Mouse (Mus musculus): ENCODE measurements around the gene Pan3. TPM values are rescaled to one million over a fixed set of nuclear protein-coding genes. Genes with fewer than 3 reads are reported as not detected.

The Pan3 gene
- polyA plus RNA-seq, 1 experiment from 2014 or later: 59.7 TPM

GRCm38 (mm10) chr5:147406135-147406534 is 23.8 kb upstream of the Pan3 start:
- Histone ChIP-seq H3K36me3 (replicated peaks) (no peaks in the 10 kb centered on the region), H3K27ac (replicated peaks) (no peak overlapping the region), H3K9me3 (no peaks in the 10 kb centered on the region), H3K4me3 (no peak overlapping the region), H3K4me1 (no peaks in the 10 kb centered on the region), H3K27me3 (replicated peaks; ENCODE audit: low read depth, poor library complexity, severe bottlenecking) (peaks cover 15% of the 10 kb centered on the region)
- no peak for DNase-seq (ENCODE audit: low spot score)
- WGBS: 80% methylated on average over 5 of the region's 5 CpGs

- Histone ChIP-seq H3K4me3 (peak overlapping the region; percentile 25; the same call in 1 of the 2 replicates), H3K9me3 (no peaks in the 10 kb centered on the region), H3K27me3 (replicated peaks; ENCODE audit: low read depth, poor library complexity, severe bottlenecking) (no peaks in the 10 kb centered on the region), H3K4me1 (no peaks in the 10 kb centered on the region), H3K27ac (replicated peaks) (no peak overlapping the region), H3K36me3 (replicated peaks) (no peaks in the 10 kb centered on the region)
- no peak for DNase-seq (ENCODE audit: low spot score)
- 60% methylated on average over 29 of the region's 29 CpGs for WGBS
Measured at GRCm38 (mm10) chr5:147408731-147409130, 21.2 kb upstream of the Pan3 start.

- 84% methylated on average over 6 of the region's 6 CpGs for WGBS
- Histone ChIP-seq H3K4me1 (no peaks in the 10 kb centered on the region), H3K36me3 (replicated peaks) (no peaks in the 10 kb centered on the region), H3K27me3 (replicated peaks; ENCODE audit: low read depth, poor library complexity, severe bottlenecking) (no peaks in the 10 kb centered on the region), H3K9me3 (no peaks in the 10 kb centered on the region), H3K27ac (replicated peaks) (no peak overlapping the region), H3K4me3 (no peak overlapping the region)
- DNase-seq (ENCODE audit: low spot score): no peak
Measured at GRCm38 (mm10) chr5:147410585-147410984, 19.4 kb upstream of the Pan3 start.

- H3K27ac ChIP-seq (replicated peaks): no peak overlapping the region
Measured at GRCm38 (mm10) chr5:147417986-147418385, 12.0 kb upstream of the Pan3 start.

GRCm38 (mm10) chr5:147418394-147419121 is 11.4 kb upstream of the Pan3 start:
- peaks cover 5% of the 10 kb centered on the region for H3K4me1 ChIP-seq
- no peaks in the 10 kb centered on the region for H3K27me3 ChIP-seq (replicated peaks; ENCODE audit: low read depth, poor library complexity, severe bottlenecking)
- peak; percentile 44 for DNase-seq (ENCODE audit: low spot score)
- no peaks in the 10 kb centered on the region for H3K9me3 ChIP-seq
- H3K27ac ChIP-seq (replicated peaks): no peak overlapping the region
- WGBS: 49% methylated on average over 10 of the region's 10 CpGs
- 0 out of 2 replicates have a peak overlapping the region, but pooled peaks have one; percentile 21 for H3K4me3 ChIP-seq
- H3K36me3 ChIP-seq (replicated peaks): no peaks in the 10 kb centered on the region

More at GRCm38 (mm10) chr5:147417986-147418385, 12.0 kb upstream of the Pan3 start:
- no peaks in the 10 kb centered on the region for H3K36me3 ChIP-seq (replicated peaks)
- no peak for DNase-seq (ENCODE audit: low spot score)
- no peak overlapping the region for H3K4me3 ChIP-seq
- H3K9me3 ChIP-seq: no peaks in the 10 kb centered on the region
- peaks cover 4% of the 10 kb centered on the region for H3K4me1 ChIP-seq
- 71% methylated on average over 1 of the region's 1 CpGs for WGBS
- no peaks in the 10 kb centered on the region for H3K27me3 ChIP-seq (replicated peaks; ENCODE audit: low read depth, poor library complexity, severe bottlenecking)

- Histone ChIP-seq H3K9me3 (no peaks in the 10 kb centered on the region), H3K4me1 (peaks cover 2% of the 10 kb centered on the region; the same call in 1 of the 2 replicates), H3K36me3 (replicated peaks) (no peaks in the 10 kb centered on the region), H3K27me3 (replicated peaks; ENCODE audit: low read depth, poor library complexity, severe bottlenecking) (no peaks in the 10 kb centered on the region), H3K27ac (replicated peaks) (no peak overlapping the region), H3K4me3 (no peak overlapping the region)
- no peak for DNase-seq (ENCODE audit: low spot score)
- 34% methylated on average over 6 of the region's 6 CpGs for WGBS
Measured at GRCm38 (mm10) chr5:147423612-147424011, 6.3 kb upstream of the Pan3 start.

- H3K9me3 ChIP-seq: no peaks in the 10 kb centered on the region
- 76% methylated on average over 4 of the region's 4 CpGs for WGBS
- H3K27ac ChIP-seq (replicated peaks): no peak overlapping the region
- DNase-seq (ENCODE audit: low spot score): no peak
- H3K4me3 ChIP-seq: no peak overlapping the region
- no peaks in the 10 kb centered on the region for H3K27me3 ChIP-seq (replicated peaks; ENCODE audit: low read depth, poor library complexity, severe bottlenecking)
- peaks cover 10% of the 10 kb centered on the region for H3K4me1 ChIP-seq
- no peaks in the 10 kb centered on the region for H3K36me3 ChIP-seq (replicated peaks)
Measured at GRCm38 (mm10) chr5:147426048-147426805, 3.7 kb upstream of the Pan3 start.

- peaks cover 30% of the 10 kb centered on the region for H3K4me1 ChIP-seq
- peak; percentile 73 for DNase-seq (ENCODE audit: low spot score)
- under 1% methylated on average over 85 of the region's 91 CpGs for whole genome bisulfite sequencing
- peak overlapping the region; percentile 98 for H3K4me3 ChIP-seq
- peaks cover 12% of the 10 kb centered on the region; the same call in 1 of the 2 replicates for H3K36me3 ChIP-seq (replicated peaks)
- no peaks in the 10 kb centered on the region for H3K27me3 ChIP-seq (replicated peaks; ENCODE audit: low read depth, poor library complexity, severe bottlenecking)
- H3K27ac ChIP-seq (replicated peaks): peak overlapping the region; percentile 98
- H3K9me3 ChIP-seq: no peaks in the 10 kb centered on the region
Measured at GRCm38 (mm10) chr5:147430361-147430935, 487 bp downstream of the Pan3 start.

- Histone ChIP-seq H3K9me3 (no peaks in the 10 kb centered on the region), H3K27ac (replicated peaks) (peak overlapping the region; percentile 98), H3K36me3 (replicated peaks) (peaks cover 16% of the 10 kb centered on the region; the same call in 1 of the 2 replicates), H3K4me3 (peak overlapping the region; percentile 98), H3K4me1 (peaks cover 36% of the 10 kb centered on the region), H3K27me3 (replicated peaks; ENCODE audit: low read depth, poor library complexity, severe bottlenecking) (no peaks in the 10 kb centered on the region)
- DNase-seq (ENCODE audit: low spot score): peak; percentile 76
- WGBS: under 1% methylated on average over 62 of the region's 68 CpGs
Measured at GRCm38 (mm10) chr5:147430936-147431839, 1.2 kb downstream of the Pan3 start.

GRCm38 (mm10) chr5:147432927-147433326 is 3.0 kb downstream of the Pan3 start:
- Histone ChIP-seq H3K4me1 (peaks cover 38% of the 10 kb centered on the region), H3K27me3 (replicated peaks; ENCODE audit: low read depth, poor library complexity, severe bottlenecking) (no peaks in the 10 kb centered on the region), H3K36me3 (replicated peaks) (peaks cover 16% of the 10 kb centered on the region; the same call in 1 of the 2 replicates), H3K27ac (replicated peaks) (no peak overlapping the region), H3K4me3 (no peak overlapping the region), H3K9me3 (no peaks in the 10 kb centered on the region)
- 93% methylated on average over 8 of the region's 8 CpGs for WGBS
- no peak for DNase-seq (ENCODE audit: low spot score)

- 76% methylated on average over 4 of the region's 4 CpGs for WGBS
Measured at GRCm38 (mm10) chr5:147435224-147435623, 5.3 kb downstream of the Pan3 start.

GRCm38 (mm10) chr5:147435751-147436150 is 5.8 kb downstream of the Pan3 start:
- no peak overlapping the region for H3K4me3 ChIP-seq
- 74% methylated on average over 2 of the region's 2 CpGs for WGBS
- DNase-seq (ENCODE audit: low spot score): no peak
- no peaks in the 10 kb centered on the region for H3K9me3 ChIP-seq
- H3K27me3 ChIP-seq (replicated peaks; ENCODE audit: low read depth, poor library complexity, severe bottlenecking): no peaks in the 10 kb centered on the region
- H3K27ac ChIP-seq (replicated peaks): no peak overlapping the region
- peaks cover 27% of the 10 kb centered on the region for H3K36me3 ChIP-seq (replicated peaks)
- peaks cover 35% of the 10 kb centered on the region for H3K4me1 ChIP-seq

More at GRCm38 (mm10) chr5:147435224-147435623, 5.3 kb downstream of the Pan3 start:
- DNase-seq (ENCODE audit: low spot score): no peak
- Histone ChIP-seq H3K4me3 (no peak overlapping the region), H3K27ac (replicated peaks) (no peak overlapping the region), H3K36me3 (replicated peaks) (peaks cover 27% of the 10 kb centered on the region), H3K4me1 (peaks cover 35% of the 10 kb centered on the region), H3K27me3 (replicated peaks; ENCODE audit: low read depth, poor library complexity, severe bottlenecking) (no peaks in the 10 kb centered on the region), H3K9me3 (no peaks in the 10 kb centered on the region)

Measured in embryonic facial prominence, embryonic 10.5 days (tissue).